Mouse (Mus musculus) lung, postnatal 0 days (tissue): ENCODE measurements around the gene Snrpa.

Experiments
- CTCF ChIP-seq: IDR thresholded peaks from 2 replicates; pipeline ENCODE4 v1.5.1; 2016; ENCODE audit warnings: antibody characterized with exemption, mild to moderate bottlenecking
- EP300 ChIP-seq: IDR thresholded peaks from 2 replicates; pipeline ENCODE4 v1.6.1; 2016; ENCODE audit warnings: antibody characterized with exemption, mild to moderate bottlenecking, control low read depth

- TF ChIP-seq CTCF, result no peak
- TF ChIP-seq EP300, result no peak
Observed at GRCm38 (mm10) chr7:27228865-27229264, 32.8 kb upstream of the Snrpa start.
